Mouse (Mus musculus): ENCODE results near the gene Ubtd1. TPM values are rescaled to one million over a fixed set of nuclear protein-coding genes. Genes with fewer than 3 reads are reported as not detected.

Gene Ubtd1
- total and polyA plus RNA-seq, 3 experiments: 21.4 to 27.3 (median 22.7) TPM

DNA sequence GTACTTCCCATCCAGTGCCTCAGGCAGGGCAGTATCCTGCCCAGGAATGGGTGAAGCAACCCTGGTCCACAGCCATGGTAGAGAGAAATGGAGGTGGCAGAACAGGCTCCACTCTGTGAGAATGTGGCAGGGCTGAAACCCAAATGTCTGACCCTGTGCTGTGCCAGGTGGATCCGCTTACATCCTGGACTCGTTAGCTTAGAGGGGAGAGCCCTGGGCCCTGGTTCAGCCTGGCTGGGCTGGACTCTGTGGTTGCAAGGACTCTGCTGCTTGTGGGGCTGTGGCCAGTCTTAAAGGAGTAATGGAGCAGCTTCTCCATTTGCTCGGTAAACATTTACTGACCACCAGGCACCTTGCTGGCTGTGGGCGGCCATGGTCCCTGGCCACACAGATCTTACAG is 5.6 kb downstream of the Ubtd1 start:
- WGBS: 80% methylated on average over 4 of the region's 4 CpGs
- Histone ChIP-seq H3K27me3 (ENCODE audit: control insufficient read depth, insufficient read depth, low read length) (no peaks in the 10 kb centered on the region), H3K27ac (no peak overlapping the region), H3K4me3 (no peak overlapping the region), H3K36me3 (ENCODE audit: control insufficient read depth, insufficient read depth, low read length) (no peaks in the 10 kb centered on the region), H3K79me2 (replicated peaks; ENCODE audit: control insufficient read depth, insufficient read depth, low read length) (peaks cover 4% of the 10 kb centered on the region; the same call in 1 of the 2 replicates), H3K4me1 (ENCODE audit: control insufficient read depth, insufficient read depth, low read length) (peaks cover 6% of the 10 kb centered on the region), H3K9ac (ENCODE audit: low read depth, low read length) (no peak overlapping the region)
- intact Hi-C loops (cut with DNase I): no loop called here
- no peak for TF ChIP-seq POLR2A (IDR thresholded peaks at IDR 0.05; ENCODE audit: insufficient read depth, low read depth, low read length)
- no peak for TF ChIP-seq EP300 (IDR thresholded peaks at IDR 0.05; ENCODE audit: insufficient read depth, low read depth, low read length)
- TF ChIP-seq CTCF (IDR thresholded peaks at IDR 0.05): no peak
- no peak for DNase-seq

DNA sequence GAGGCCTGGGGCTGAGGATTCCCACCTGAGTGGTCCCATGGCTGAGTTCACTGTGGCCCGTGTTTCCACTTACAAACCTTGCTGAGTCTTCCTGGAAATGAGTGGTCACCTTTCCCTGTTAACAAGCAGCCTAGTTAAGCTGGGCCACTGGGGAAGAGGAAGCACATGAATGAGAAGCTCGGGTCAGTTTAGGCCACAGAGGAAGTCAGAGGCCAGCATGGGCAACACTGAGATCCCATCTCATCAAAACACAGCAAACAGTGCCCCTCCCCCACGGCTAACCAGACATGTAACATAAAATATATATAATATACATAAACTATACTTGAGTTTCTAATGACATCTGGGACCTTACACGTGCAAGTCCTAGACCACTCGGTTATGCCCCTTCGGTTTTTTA is 8.2 kb downstream of the Ubtd1 start:
- Histone ChIP-seq H3K27ac (peak overlapping the region; percentile 28; the same call in 1 of the 2 replicates), H3K36me3 (ENCODE audit: control insufficient read depth, insufficient read depth, low read length) (no peaks in the 10 kb centered on the region), H3K9ac (ENCODE audit: low read depth, low read length) (no peak overlapping the region), H3K4me3 (no peak overlapping the region), H3K27me3 (ENCODE audit: control insufficient read depth, insufficient read depth, low read length) (no peaks in the 10 kb centered on the region), H3K79me2 (replicated peaks; ENCODE audit: control insufficient read depth, insufficient read depth, low read length) (peaks cover 4% of the 10 kb centered on the region; the same call in 1 of the 2 replicates), H3K4me1 (ENCODE audit: control insufficient read depth, insufficient read depth, low read length) (peaks cover 8% of the 10 kb centered on the region)
- TF ChIP-seq POLR2A (IDR thresholded peaks at IDR 0.05; ENCODE audit: insufficient read depth, low read depth, low read length) (no peak), CTCF (IDR thresholded peaks at IDR 0.05) (no peak), EP300 (IDR thresholded peaks at IDR 0.05; ENCODE audit: insufficient read depth, low read depth, low read length) (no peak)
- DNase-seq: no peak
- intact Hi-C loops (cut with DNase I): no loop called here
- whole genome bisulfite sequencing: 66% methylated on average over 6 of the region's 6 CpGs

DNA sequence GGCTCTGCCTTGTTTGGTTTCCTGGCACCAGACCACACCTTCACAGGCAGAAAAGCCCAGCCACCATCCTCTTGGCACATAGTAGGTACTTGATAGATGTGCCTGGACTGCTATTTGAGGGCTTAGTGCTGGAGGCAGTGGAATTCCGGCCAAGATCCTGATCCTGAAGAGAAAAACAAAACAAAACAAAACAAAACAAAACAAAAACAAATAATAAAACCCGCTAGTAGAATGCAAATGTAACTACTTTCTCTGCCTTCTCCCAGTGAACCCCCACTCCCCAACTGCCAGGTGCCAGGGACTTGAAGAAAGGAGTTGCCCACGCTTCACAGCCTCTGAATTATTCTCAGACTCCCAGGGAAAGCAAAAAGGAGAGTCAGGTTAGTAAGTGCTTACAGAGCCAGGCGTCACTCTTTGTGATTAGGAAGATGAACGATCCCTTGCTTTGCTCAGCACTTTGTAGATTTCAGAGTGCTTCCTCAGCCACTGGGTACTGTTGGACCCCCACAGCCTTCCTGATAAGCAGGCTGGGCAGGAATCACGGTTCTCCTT is 10.4 kb downstream of the Ubtd1 start:
- Histone ChIP-seq H3K4me3 (no peak overlapping the region), H3K27ac (peak overlapping the region; percentile 16), H3K4me1 (ENCODE audit: control insufficient read depth, insufficient read depth, low read length) (peaks cover 11% of the 10 kb centered on the region), H3K27me3 (ENCODE audit: control insufficient read depth, insufficient read depth, low read length) (no peaks in the 10 kb centered on the region), H3K36me3 (ENCODE audit: control insufficient read depth, insufficient read depth, low read length) (no peaks in the 10 kb centered on the region), H3K9ac (ENCODE audit: low read depth, low read length) (no peak overlapping the region), H3K79me2 (replicated peaks; ENCODE audit: control insufficient read depth, insufficient read depth, low read length) (peaks cover 1% of the 10 kb centered on the region; the same call in 1 of the 2 replicates)
- intact Hi-C loops (cut with DNase I): no loop called here
- peak in 1 of 2 experiments; percentile 19 for DNase-seq
- WGBS: 52% methylated on average over 6 of the region's 6 CpGs
- no peak for TF ChIP-seq EP300 (IDR thresholded peaks at IDR 0.05; ENCODE audit: insufficient read depth, low read depth, low read length)
- no peak for TF ChIP-seq POLR2A (IDR thresholded peaks at IDR 0.05; ENCODE audit: insufficient read depth, low read depth, low read length)
- TF ChIP-seq CTCF (IDR thresholded peaks at IDR 0.05): no peak

DNA sequence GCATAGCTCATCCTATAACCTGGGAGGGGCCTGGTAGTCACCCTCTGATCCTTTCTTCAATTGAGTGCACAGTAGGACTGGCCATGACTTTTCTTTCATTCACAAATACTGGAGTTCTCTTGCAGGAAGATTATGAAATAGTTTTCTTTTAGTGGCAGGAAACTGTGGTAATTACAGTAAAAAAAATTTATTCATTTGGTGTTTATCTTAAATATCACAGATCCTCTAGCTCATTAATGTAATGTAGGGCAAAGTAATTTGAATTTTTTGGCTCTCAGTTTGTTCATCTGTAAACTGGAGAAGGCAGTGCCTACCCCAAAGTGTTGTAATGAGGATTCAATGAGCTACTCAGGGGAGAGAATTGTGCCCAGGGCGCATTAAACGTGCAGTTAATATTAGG is 11.4 kb downstream of the Ubtd1 start:
- TF ChIP-seq POLR2A (IDR thresholded peaks at IDR 0.05; ENCODE audit: insufficient read depth, low read depth, low read length) (no peak), EP300 (IDR thresholded peaks at IDR 0.05; ENCODE audit: insufficient read depth, low read depth, low read length) (no peak), CTCF (IDR thresholded peaks at IDR 0.05) (no peak)
- intact Hi-C loops (cut with DNase I): no loop called here
- no peak overlapping the region for H3K9ac ChIP-seq (ENCODE audit: low read depth, low read length)
- H3K27me3 ChIP-seq (ENCODE audit: control insufficient read depth, insufficient read depth, low read length): no peaks in the 10 kb centered on the region
- H3K79me2 ChIP-seq (replicated peaks; ENCODE audit: control insufficient read depth, insufficient read depth, low read length): no peaks in the 10 kb centered on the region; the same call in 1 of the 2 replicates
- peaks cover 16% of the 10 kb centered on the region for H3K4me1 ChIP-seq (ENCODE audit: control insufficient read depth, insufficient read depth, low read length)
- no peak overlapping the region for H3K4me3 ChIP-seq
- peak overlapping the region; percentile 45 for H3K27ac ChIP-seq
- WGBS: 43% methylated on average over 2 of the region's 2 CpGs
- no peak for DNase-seq
- H3K36me3 ChIP-seq (ENCODE audit: control insufficient read depth, insufficient read depth, low read length): no peaks in the 10 kb centered on the region

DNA sequence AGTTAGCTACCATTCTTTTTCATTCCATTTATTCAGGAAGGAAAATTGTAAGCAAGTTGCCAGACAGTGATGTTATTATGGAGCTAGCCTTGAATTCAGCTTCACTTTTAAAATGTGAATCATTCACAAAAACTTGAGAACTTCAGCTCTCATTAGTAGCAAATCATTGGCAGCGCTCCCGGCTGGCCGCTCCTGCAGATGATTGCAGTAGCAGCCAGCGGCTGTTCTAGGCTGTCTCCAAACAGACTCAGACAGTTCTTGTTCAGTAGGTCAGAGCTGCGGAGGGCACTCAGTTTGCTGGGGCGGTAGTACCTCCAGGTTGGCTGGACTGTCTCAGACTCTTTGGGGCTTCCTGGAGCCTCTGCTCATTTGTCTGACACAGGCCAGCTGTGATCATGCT is 11.9 kb downstream of the Ubtd1 start:
- H3K27me3 ChIP-seq (ENCODE audit: control insufficient read depth, insufficient read depth, low read length): no peaks in the 10 kb centered on the region
- 20% methylated on average over 6 of the region's 6 CpGs for WGBS
- no peak overlapping the region for H3K4me3 ChIP-seq
- no peaks in the 10 kb centered on the region for H3K36me3 ChIP-seq (ENCODE audit: control insufficient read depth, insufficient read depth, low read length)
- peaks cover 16% of the 10 kb centered on the region for H3K4me1 ChIP-seq (ENCODE audit: control insufficient read depth, insufficient read depth, low read length)
- H3K79me2 ChIP-seq (replicated peaks; ENCODE audit: control insufficient read depth, insufficient read depth, low read length): no peaks in the 10 kb centered on the region; the same call in 1 of the 2 replicates
- intact Hi-C loops (cut with DNase I): no loop called here
- DNase-seq: peak; percentile 82 to 83
- no peak for TF ChIP-seq POLR2A (IDR thresholded peaks at IDR 0.05; ENCODE audit: insufficient read depth, low read depth, low read length)
- no peak for TF ChIP-seq EP300 (IDR thresholded peaks at IDR 0.05; ENCODE audit: insufficient read depth, low read depth, low read length)
- TF ChIP-seq CTCF (IDR thresholded peaks at IDR 0.05): no peak
- H3K9ac ChIP-seq (ENCODE audit: low read depth, low read length): no peak overlapping the region
- peak overlapping the region; percentile 45 for H3K27ac ChIP-seq

DNA sequence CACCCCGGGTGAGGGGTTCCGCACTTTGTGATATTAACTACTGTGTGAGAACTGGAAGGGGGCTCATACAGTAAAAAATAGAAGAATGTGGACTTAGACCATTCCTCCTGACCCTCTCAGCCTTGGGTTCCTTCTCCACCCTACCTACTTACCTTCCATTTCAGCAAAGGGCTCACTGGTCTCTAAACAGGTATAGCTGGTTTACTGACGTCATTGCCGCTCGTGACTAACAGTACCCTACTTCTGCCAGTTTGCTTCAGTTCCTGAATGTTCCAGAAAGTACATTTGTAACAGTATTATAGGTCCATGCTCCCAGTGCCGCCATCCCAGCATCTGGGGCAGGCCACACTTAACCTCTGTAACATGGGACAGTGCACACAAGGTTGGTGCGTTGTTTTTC is 12.5 kb downstream of the Ubtd1 start:
- intact Hi-C loops (cut with DNase I): no loop called here
- Histone ChIP-seq H3K4me1 (ENCODE audit: control insufficient read depth, insufficient read depth, low read length) (peaks cover 18% of the 10 kb centered on the region), H3K27me3 (ENCODE audit: control insufficient read depth, insufficient read depth, low read length) (no peaks in the 10 kb centered on the region), H3K79me2 (replicated peaks; ENCODE audit: control insufficient read depth, insufficient read depth, low read length) (no peaks in the 10 kb centered on the region; the same call in 1 of the 2 replicates), H3K4me3 (no peak overlapping the region), H3K36me3 (ENCODE audit: control insufficient read depth, insufficient read depth, low read length) (no peaks in the 10 kb centered on the region), H3K9ac (ENCODE audit: low read depth, low read length) (no peak overlapping the region), H3K27ac (peak overlapping the region; percentile 45; the same call in 1 of the 2 replicates)
- no peak for DNase-seq
- WGBS: 94% methylated on average over 7 of the region's 7 CpGs
- TF ChIP-seq POLR2A (IDR thresholded peaks at IDR 0.05; ENCODE audit: insufficient read depth, low read depth, low read length) (no peak), EP300 (IDR thresholded peaks at IDR 0.05; ENCODE audit: insufficient read depth, low read depth, low read length) (no peak), CTCF (IDR thresholded peaks at IDR 0.05) (no peak)

Data from heart, adult 2 months (tissue).